Mouse (Mus musculus) frontal cortex, adult 2 months (tissue): ENCODE data around the gene Vash2. TPM values are rescaled to one million over a fixed set of nuclear protein-coding genes. Genes with fewer than 3 reads are reported as not detected.

Experiments
- DNase-seq, 2 experiments: peaks; one replicate each; pipeline ENCODE4 v3.0.0; 2022; ENCODE audit warnings: low spot score in 1 of 2; ENCODE audit errors: extremely low spot score in 1 of 2
- polyA plus RNA-seq: library from polyadenylated mRNA; depleted of rRNA; stranded (reverse); fragments of >200 nt; gene quantifications from 2 replicates; pipeline ENCODE4 v1.2.3, GENCODE M21; 2012

The Vash2 gene
- polyA plus RNA-seq, 1 experiment: 7.0 TPM

DNA sequence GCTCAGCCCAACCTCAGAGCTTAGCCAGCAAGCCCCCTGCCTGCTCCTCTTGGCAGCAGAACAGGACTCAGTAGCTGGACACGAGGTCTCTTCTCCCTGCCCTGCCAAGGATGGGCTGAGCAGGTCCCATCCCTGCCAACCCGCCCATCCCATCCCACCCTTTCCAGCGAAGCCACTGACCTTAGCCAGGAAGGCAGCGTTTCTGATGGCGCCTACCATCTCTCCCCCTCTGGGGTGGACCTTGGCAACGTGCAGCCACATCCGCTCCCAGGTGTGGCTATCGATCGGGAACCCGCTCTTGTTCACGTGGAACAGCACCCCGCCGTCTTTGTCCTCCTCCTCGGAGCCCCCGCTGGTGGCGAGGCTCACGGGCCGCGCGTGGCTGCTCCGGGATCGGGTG lies 1.1 kb downstream of the Vash2 start:
- no peak for DNase-seq

- no peak for DNase-seq
Observed at GRCm38 (mm10) chr1:190976887-190977573, 2.1 kb downstream of the Vash2 start.

DNA sequence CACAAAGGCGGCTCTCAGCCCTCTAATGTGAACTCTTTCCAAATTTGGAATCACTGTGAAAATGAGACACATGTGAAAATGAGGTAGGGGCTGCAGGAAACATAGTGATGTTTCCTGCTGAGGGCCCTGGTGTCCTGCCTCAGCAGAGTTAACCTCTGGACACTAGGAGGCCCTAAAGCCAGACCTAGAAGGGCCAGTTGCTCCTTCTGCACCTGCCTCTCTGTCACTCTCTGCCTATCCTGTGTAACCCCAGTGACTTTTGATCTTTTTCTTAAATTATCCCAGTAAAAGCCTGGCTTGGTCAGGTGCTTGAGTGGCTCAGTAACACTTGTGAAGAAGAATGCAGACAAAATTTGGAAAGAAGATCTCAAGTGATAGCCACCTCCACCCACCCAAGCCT lies 4.3 kb downstream of the Vash2 start:
- no peak for DNase-seq

- no peak for DNase-seq
Observed at GRCm38 (mm10) chr1:190974191-190974590, 4.9 kb downstream of the Vash2 start.

DNA sequence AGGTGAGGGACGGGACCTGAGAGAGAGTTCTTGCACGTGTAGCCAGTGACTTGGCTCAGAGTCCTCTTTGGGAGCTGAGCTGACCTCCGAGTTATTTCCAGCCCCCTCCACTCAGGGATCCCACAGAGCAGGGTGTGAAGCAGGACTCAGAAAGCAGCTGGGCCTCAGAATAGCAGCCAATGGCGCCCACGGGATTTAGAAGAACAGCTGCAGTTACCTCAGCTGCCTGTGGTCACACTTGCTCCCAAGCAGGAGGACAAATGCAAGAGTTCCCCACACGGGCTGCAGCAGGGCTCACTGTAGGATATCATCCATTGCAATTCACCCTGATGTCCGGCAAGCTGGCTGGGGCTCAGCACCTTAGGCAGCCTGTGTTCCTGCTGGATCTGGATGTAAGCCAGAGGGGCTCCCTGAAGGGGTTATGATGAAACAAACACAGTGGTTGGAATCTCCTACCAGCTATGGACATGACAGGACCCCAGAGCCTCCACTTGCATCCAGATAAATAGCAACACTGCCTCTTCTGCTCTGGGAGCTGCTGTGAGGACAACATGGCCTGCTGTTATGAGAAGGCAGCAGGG lies 6.4 kb downstream of the Vash2 start:
- DNase-seq: peak; percentile 23 to 34

DNA sequence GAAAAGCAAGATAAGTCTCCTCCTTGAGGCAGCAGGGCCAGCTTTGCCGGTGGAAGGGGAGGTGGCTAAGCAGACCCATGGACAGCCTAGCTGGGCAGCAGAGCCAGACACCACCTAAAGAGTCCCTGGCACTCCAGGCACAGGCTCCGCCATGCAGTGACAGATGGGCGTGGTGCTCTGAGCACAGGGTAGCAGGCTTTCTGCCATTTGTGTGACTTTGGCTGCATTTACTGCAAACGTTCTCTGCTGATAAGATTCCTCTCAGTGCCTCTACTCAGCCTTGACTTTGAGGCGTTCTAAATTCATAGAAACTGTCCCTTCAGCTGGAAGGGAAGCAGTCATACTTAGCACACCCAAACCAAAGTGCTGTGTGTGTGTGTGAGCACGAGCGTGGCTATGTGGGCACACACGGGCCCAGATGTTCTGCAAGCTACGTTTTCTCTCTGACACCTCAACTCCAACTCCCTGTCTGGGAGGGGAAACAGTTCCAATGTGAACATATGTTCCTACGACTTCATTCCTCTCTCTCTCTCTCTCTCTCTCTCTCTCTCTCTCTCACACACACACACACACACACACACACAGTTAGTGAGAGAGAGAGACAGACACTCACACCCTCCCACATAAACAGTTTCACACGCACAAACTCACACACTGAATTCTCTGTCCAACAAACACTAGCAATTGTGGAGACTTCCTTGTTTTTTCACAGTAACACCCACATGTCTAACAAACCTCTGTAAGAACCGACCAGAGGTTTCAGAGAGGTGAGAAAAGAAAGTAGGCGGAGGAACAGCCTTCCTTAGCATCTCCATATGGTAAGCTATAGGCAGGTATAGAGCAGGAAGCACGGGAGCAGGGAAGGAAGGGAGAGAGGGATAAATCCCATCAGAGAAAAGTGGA lies 7.1 kb downstream of the Vash2 start:
- DNase-seq: peak; percentile 26 to 57

GRCm38 (mm10) chr1:190968010-190968409 lies 11.1 kb downstream of the Vash2 start:
- DNase-seq: no peak

DNA sequence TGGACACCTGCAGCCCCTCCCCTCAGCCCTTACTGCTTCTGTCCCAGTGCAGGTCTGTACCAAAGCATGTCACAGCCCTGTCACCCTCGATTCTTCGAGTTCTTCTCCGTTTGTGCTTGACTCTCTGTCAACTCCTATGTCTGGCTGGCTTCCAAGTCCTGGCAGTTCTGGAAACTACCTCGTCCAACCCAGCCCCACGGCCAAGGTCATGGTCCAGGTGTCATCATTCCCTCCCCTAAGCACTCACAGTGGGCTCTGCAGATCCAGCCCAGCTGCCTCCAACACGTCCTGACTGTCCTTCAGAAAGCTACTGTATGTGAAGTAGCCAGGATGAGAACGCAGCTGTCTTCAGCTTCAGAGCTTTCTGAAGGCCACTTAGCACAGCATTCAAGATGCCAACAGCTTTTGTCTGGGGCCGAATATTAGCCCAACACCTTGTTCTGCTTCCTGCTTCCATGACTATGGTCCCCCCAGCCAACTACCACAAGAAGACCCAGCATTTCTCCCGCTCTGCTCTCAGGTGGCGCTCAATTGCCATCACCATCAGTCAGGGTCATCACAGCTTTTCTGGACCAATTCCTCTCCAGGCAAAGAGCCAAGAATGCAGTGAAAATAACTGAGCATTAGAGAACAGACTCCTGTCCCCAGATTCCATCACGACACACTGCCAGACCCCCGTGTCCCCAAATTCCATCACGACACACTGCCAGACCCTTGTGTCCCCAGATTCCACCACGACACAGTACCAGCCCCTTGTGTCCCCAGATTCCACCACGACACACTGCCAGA lies 13.9 kb downstream of the Vash2 start:
- no peak for DNase-seq

- no peak for DNase-seq
Observed at GRCm38 (mm10) chr1:190962760-190963159, 16.3 kb downstream of the Vash2 start.

DNA sequence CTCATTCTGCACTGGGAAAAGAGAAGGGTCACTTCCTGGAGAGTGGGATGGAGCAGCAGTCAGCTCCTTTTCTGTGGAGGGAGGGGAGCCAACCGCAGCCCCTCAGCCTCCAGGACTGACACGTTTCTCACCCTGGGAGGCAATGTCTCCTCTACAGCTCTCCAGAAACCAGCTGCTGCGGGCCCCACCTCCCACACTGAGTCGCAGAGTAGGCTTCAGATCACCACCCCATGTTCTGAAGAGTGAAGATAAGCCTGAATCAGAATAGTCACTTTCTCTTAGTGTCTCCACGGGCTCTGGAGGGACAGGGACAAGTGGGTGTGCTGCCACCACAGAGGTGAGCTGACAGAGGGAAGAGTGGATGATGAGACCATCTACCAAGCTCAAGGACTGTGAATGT lies 20.3 kb downstream of the Vash2 start:
- no peak for DNase-seq

GRCm38 (mm10) chr1:190953009-190953408 lies 26.1 kb downstream of the Vash2 start:
- DNase-seq: no peak

DNA sequence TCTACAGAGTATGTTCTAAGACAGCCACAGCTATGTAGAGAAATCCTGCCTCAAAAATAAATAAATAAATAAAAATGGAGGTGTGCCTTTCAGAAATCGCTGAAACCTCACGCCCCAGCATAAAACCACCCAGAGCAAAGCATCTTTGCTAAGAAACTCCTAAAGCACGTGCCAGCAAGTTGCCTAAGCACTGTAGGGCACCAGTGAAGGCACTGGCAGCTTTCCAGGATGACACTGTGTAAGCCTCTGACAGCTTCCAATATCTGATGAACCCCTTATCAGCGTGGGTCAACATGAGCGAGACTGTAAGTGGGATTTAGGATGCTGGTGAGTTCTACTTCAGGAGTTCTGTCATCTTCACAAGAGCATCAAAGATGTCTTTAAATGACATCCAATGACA lies 28.1 kb downstream of the Vash2 start:
- no peak for DNase-seq

DNA sequence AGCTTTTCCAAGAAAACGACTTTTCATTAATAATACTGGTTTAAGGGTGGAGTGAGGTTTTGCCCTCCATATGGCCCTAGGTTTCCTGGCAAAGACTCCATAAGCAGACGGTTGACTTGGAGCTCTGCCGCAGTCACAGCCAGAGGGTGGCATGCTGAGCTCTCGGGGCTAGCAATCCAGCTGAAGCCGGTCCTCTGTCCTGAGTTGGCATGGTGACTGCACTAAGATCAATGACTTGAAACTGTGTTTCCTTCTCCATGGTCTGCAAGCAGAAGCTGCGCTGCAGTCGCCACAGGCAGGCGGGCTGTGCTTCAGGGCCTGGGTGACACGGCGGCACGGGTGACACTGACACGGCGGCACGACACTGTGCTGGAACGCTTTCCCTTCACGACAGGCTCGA lies 30.2 kb downstream of the Vash2 start:
- DNase-seq: no peak

DNA sequence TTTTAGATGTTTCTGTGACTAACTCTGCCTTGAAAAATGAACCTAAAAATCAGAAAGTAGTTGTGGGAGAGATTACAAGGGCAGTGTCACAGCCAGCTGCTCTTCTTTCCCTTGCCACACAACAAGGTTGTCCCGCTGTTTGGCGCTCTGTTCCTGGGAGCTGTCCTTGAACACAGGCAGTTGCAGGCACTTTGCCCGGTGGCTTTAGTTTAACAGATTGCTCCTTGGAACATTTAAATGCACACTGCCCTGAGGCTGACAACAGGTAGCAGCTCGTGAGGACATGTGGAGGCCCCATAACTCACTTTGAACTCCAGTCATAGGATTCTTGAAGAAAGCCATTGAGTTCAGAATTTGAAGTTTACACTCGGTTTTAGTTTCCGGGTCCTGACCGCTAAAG lies 30.7 kb downstream of the Vash2 start:
- DNase-seq: no peak

DNA sequence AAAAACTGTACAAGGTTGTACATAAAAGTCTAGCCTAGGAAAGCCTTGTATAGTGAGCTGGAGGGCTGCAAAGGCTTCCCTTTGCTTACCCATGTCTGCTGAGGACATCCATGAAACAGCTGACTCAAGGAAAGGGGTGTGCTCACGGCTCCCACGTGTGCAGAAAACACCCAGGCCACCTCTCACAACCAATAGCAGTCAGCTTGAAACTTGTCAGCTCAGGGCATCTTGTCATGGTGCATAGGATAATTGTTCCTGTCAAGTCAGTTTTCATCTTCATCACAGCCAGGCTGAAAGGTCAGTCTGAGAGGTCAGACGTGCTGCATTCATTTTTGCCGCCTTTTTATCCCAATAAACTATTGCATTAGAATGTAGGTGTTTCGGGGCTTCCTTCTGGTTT lies 31.1 kb downstream of the Vash2 start:
- DNase-seq: no peak

DNA sequence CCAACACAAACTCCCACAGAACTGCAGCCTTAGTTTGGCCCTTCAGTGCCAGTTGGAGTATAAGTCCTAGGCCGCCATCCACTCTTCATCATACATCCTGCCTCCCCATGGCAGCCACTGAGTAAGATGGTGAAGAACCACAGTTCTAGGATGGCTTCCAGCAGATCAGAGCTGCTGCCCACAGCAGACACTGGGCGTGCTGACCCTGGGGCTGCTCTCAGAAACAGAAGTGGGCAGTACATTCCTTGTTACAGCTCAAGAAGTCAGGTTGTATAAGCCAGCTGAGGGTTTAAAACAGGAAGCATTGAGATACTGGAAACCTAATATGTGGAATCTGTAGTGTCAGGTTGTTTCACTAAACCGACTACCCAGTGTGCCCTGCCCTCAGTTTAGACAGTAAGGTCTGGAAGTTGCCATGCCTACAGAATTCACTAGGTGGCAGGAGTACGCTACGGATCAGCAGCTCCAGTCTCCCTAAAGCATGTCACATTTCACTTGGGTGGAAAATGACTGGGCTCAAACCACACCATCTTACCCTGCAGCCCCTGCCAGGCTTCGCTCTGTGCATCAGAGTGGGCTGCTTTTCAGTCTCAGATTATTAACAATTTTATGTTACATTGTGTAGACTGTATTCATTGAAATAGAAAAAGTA lies 34.9 kb downstream of the Vash2 start:
- DNase-seq: peak; percentile 60 to 88

DNA sequence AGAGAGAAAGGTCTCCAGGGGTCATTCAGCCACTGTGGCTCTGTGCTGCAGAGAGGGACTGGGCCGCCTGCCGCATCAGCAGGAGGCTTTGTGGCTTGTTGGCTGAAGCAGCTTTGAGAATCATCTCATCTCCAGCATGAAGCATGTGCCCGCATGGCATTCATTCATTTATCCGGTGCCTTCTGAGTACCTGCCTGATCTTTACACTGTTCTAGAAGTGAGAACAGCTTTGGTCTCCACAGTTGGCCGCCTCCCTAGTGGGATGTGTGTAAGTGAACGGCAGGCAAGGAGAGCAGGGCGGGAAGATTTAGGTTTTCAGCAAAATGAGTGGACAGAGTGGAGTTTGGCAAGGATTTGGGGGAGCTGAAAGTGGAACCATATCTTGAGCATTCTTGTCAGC lies 39.3 kb downstream of the Vash2 start:
- DNase-seq: no peak

- no peak for DNase-seq
Observed at GRCm38 (mm10) chr1:190930181-190930580, 48.9 kb downstream of the Vash2 start.

DNA sequence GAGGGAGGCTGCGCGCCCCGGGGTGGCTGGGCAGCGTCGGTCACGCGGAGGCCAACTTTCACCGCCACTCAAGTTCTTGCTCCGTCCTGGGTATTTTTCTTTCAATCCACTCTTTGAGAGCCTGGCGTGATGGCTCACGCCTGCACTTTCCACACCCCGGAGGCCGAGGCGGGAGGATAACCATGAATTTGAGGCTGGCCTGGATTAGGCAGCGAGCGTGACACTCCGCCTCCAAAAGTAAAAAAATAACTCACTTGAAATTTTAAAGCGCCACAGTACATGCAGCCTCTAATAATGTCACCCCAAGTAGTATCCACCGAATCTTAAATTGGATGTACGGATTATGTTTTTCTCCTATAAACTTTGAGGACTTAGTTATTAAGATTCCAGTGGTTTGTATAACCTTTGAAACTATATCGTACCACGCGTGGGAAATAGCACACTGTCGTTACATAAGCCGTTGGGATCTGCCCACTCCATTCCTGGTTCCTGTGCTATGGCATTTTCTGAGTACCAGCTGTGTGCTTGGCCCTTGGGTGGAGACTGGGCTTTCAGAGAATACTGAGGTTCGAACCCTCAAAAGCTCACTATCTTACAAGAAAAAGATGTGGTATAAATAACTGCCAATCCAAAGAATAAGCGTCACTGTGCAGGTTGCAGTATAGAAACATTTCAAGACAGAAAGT lies 49.9 kb downstream of the Vash2 start:
- peak; percentile 46 to 66 for DNase-seq
